Mouse (Mus musculus) lung, embryonic 16.5 days (tissue): ENCODE measurements at regions not wholly inside any gene's neighbourhood (a gene's known extent, or its start where the extent isn't known, plus 50 kb on each side); places are given as distances from the start of the nearest gene placed in this dataset. TPM values are rescaled to one million over a fixed set of nuclear protein-coding genes. Genes with fewer than 3 reads are reported as not detected.

Experiments
- microRNA-seq: library from miRNA; unstranded; fragments of <30 nt; microRNA quantifications from one replicate; pipeline ENCODE4, GENCODE M21; 2016

Small RNA genes in the stretch of these regions (microRNA-seq; reads per million reads assigned to microRNA genes)
- gene Gm24923 = not detected
- not detected for gene Mir344-2
- gene Mir344f = 0.99 reads per million
- gene Mir344g = 1.8 reads per million
- gene Mir344i = not detected
